Mouse (Mus musculus) myocyte (in vitro differentiated cells): ENCODE results near the gene B3galnt2. TPM values are rescaled to one million over a fixed set of nuclear protein-coding genes. Genes with fewer than 3 reads are reported as not detected.

Experiments used
- H3K27me3 ChIP-seq: one replicate; pipeline ENCODE4 v1.6.1; 2011; ENCODE audit not compliant: control insufficient read depth, insufficient read depth, insufficient read length
- H3K36me3 ChIP-seq: one replicate; pipeline ENCODE4 v1.6.1; 2011; ENCODE audit not compliant: control insufficient read depth, insufficient read depth
- H3K4me2 ChIP-seq: one replicate; pipeline ENCODE4 v1.6.1; 2011; ENCODE audit warnings: low read depth, control low read depth
- H3K4me3 ChIP-seq: one replicate; pipeline ENCODE4 v1.5.1; 2011; ENCODE audit warnings: mild to moderate bottlenecking, control low read depth, moderate library complexity
- H3K79me2 ChIP-seq: one replicate; pipeline ENCODE4 v1.6.1; 2011; ENCODE audit not compliant: control insufficient read depth, insufficient read depth
- H3ac ChIP-seq: one replicate; pipeline ENCODE4 v1.6.1; 2011; ENCODE audit not compliant: control insufficient read depth, insufficient read length
- CEBPB ChIP-seq: IDR thresholded peaks from 2 replicates; pipeline ENCODE4 v1.6.1; 2011; ENCODE audit warnings: mild to moderate bottlenecking, moderate library complexity; ENCODE audit not compliant: poor library complexity, insufficient read depth, severe bottlenecking
- E2F4 ChIP-seq: IDR thresholded peaks from one replicate; pipeline ENCODE4 v1.6.1; 2011; ENCODE audit warnings: mild to moderate bottlenecking, control low read depth, moderate library complexity; ENCODE audit not compliant: insufficient read depth
- MAX ChIP-seq: IDR thresholded peaks from one replicate; pipeline ENCODE4 v1.6.1; 2011; ENCODE audit warnings: low read depth, mild to moderate bottlenecking, control low read depth
- MYOD1 ChIP-seq, 3 experiments: IDR thresholded peaks; one replicate each; pipeline ENCODE4 v1.6.1; 2011; ENCODE audit warnings: control low read depth in 2 of 3, low read depth in 2 of 3, mild to moderate bottlenecking in 2 of 3, moderate library complexity in 1 of 3; ENCODE audit not compliant: insufficient read length in 2 of 3, control insufficient read depth in 1 of 3
- MYOG ChIP-seq, 3 experiments: IDR thresholded peaks; one replicate each; pipeline ENCODE4 v1.6.1; 2011; ENCODE audit warnings: control low read depth in 2 of 3, low read depth in 2 of 3, mild to moderate bottlenecking in 2 of 3; ENCODE audit not compliant: insufficient read length in 2 of 3, control insufficient read depth in 1 of 3, insufficient read depth in 1 of 3
- POLR2A ChIP-seq: IDR thresholded peaks from one replicate; pipeline ENCODE4 v1.6.1; 2011; ENCODE audit warnings: low read depth, mild to moderate bottlenecking, control low read depth, moderate library complexity; ENCODE audit not compliant: insufficient read length
- POLR2AphosphoS2 ChIP-seq: IDR thresholded peaks from one replicate; pipeline ENCODE4 v1.6.1; 2011; ENCODE audit warnings: low read depth, control low read depth; ENCODE audit not compliant: insufficient read length
- REST ChIP-seq: IDR thresholded peaks from one replicate; pipeline ENCODE4 v1.6.1; 2011; ENCODE audit warnings: mild to moderate bottlenecking, control low read depth, moderate library complexity; ENCODE audit not compliant: insufficient read depth, insufficient read length
- SRF ChIP-seq: IDR thresholded peaks from one replicate; pipeline ENCODE4 v1.6.1; 2011; ENCODE audit warnings: low read depth; ENCODE audit not compliant: control insufficient read depth, insufficient read length
- TCF12 ChIP-seq: IDR thresholded peaks from one replicate; pipeline ENCODE4 v1.6.1; 2011; ENCODE audit warnings: mild to moderate bottlenecking, control low read depth; ENCODE audit not compliant: poor library complexity, insufficient read depth, severe bottlenecking
- TCF3 ChIP-seq: IDR thresholded peaks from one replicate; pipeline ENCODE4 v1.6.1; 2011; ENCODE audit warnings: low read depth, control low read depth; ENCODE audit not compliant: insufficient read length
- USF1 ChIP-seq: IDR thresholded peaks from one replicate; pipeline ENCODE4 v1.6.1; 2011; ENCODE audit warnings: low read depth, mild to moderate bottlenecking, control low read depth, moderate library complexity
- polyA plus RNA-seq: library from polyadenylated mRNA; unstranded; fragments of >200 nt; fragmentation: generic; extraction: Trizol; gene quantifications from one replicate; pipeline ENCODE4 v1.2.1, GENCODE M21; 2012; ENCODE audit warnings: missing spikeins

B3galnt2 gene
- polyA plus RNA-seq, 1 experiment: 22.4 TPM

- Histone ChIP-seq H3K27me3 (no peaks in the 10 kb centered on the region), H3K4me3 (no peak overlapping the region), H3K79me2 (no peaks in the 10 kb centered on the region), H3K4me2 (no peak overlapping the region), H3ac (no peak overlapping the region), H3K36me3 (peaks cover 21% of the 10 kb centered on the region)
- TF ChIP-seq POLR2A (no peak), POLR2AphosphoS2 (no peak), MYOD1 (IDR thresholded peaks at IDR 0.05; ENCODE audit: control insufficient read depth in 1 of 3, insufficient read length in 2 of 3, low read depth in 2 of 3) (no peak), TCF3 (no peak)
Observed at GRCm38 (mm10) chr13:13983523-13983922, 29.3 kb downstream of the B3galnt2 start.

DNA sequence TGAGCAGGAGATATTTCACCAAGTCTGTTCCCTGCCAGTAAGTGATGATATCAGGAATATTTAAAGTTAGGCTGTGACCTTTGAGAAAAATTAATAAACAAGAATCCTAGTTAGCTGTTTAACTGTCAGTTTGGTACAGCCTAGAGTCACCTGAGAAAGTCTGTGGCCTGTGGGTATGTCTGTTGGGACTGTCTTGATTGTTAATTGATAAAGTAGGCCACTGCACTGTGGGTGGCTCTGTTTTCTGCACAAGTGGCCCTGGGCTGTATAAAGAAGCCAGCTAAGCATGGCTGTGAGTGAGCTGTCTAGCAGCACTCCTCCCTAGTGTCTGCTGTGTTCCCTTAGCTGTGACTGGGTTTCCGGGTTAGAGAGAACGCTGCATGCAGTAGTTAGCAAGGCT lies 34.9 kb downstream of the B3galnt2 start:
- no peak overlapping the region for H3K4me2 ChIP-seq
- H3K27me3 ChIP-seq: no peaks in the 10 kb centered on the region
- H3K36me3 ChIP-seq: peaks cover 29% of the 10 kb centered on the region
- no peak overlapping the region for H3K4me3 ChIP-seq
- TF ChIP-seq USF1 (no peak), REST (no peak), CEBPB (no peak)
- H3ac ChIP-seq: no peak overlapping the region
- no peaks in the 10 kb centered on the region for H3K79me2 ChIP-seq

DNA sequence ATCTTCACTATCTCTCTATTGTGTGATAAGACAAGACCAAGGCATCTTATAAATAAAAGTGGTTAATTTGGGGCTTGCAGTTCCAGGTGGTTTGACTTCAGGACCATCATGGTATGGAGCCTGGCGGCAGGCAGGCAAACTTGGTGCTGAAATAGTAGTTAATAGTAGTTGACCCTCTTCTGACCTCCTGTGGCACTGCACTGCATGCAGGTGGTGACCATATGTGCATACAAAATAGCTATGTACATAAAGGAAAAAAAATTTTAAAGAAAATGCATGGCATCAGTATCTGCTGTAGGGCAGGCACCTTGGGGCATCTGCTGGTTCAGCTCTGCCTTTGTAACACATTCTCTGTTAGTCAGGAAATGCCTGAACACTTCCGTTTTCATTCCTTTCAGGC lies 36.1 kb downstream of the B3galnt2 start:
- Histone ChIP-seq H3K79me2 (no peaks in the 10 kb centered on the region), H3K36me3 (peaks cover 34% of the 10 kb centered on the region), H3K4me3 (no peak overlapping the region), H3ac (no peak overlapping the region), H3K4me2 (no peak overlapping the region), H3K27me3 (no peaks in the 10 kb centered on the region)
- TF ChIP-seq E2F4: no peak
- TF ChIP-seq REST: no peak
- TF ChIP-seq POLR2AphosphoS2: no peak
- no peak for TF ChIP-seq CEBPB
- TF ChIP-seq MYOG (IDR thresholded peaks at IDR 0.05; ENCODE audit: control insufficient read depth in 1 of 3, insufficient read depth in 1 of 3, insufficient read length in 2 of 3, low read depth in 2 of 3): no peak
- TF ChIP-seq TCF12: no peak
- no peak for TF ChIP-seq SRF
- no peak for TF ChIP-seq MYOD1 (IDR thresholded peaks at IDR 0.05; ENCODE audit: control insufficient read depth in 1 of 3, insufficient read length in 2 of 3, low read depth in 2 of 3)
- TF ChIP-seq MAX: no peak
- TF ChIP-seq TCF3: no peak
- TF ChIP-seq POLR2A: no peak

DNA sequence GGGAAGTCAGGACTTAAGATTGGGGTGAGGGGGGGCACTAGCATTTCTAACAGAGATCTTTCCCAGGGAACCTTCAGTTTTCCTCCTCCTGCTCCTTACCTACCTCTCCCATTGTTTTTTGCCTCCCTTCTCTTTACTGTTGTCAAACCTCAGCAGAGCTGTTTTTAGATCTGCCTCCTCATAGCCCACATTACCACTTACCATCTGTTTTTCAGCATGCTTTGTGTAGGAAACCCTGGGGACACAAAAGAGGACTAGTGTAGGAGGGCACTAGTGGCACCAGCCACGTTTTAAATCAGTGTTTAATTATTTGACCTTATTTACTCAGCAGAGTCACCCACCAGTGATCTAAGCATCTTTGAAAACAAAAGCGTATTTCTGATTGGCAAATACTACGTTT lies 38.8 kb downstream of the B3galnt2 start:
- TF ChIP-seq POLR2A (no peak), E2F4 (no peak), USF1 (no peak), MAX (no peak), MYOD1 (IDR thresholded peaks at IDR 0.05; ENCODE audit: control insufficient read depth in 1 of 3, insufficient read length in 2 of 3, low read depth in 2 of 3) (no peak), SRF (no peak), MYOG (IDR thresholded peaks at IDR 0.05; ENCODE audit: control insufficient read depth in 1 of 3, insufficient read depth in 1 of 3, insufficient read length in 2 of 3, low read depth in 2 of 3) (no peak), CEBPB (no peak), TCF3 (no peak), TCF12 (no peak), REST (no peak), POLR2AphosphoS2 (no peak)
- H3K27me3 ChIP-seq: no peaks in the 10 kb centered on the region
- H3K36me3 ChIP-seq: peaks cover 42% of the 10 kb centered on the region
- H3K79me2 ChIP-seq: no peaks in the 10 kb centered on the region
- no peak overlapping the region for H3ac ChIP-seq
- H3K4me3 ChIP-seq: no peak overlapping the region
- H3K4me2 ChIP-seq: no peak overlapping the region

DNA sequence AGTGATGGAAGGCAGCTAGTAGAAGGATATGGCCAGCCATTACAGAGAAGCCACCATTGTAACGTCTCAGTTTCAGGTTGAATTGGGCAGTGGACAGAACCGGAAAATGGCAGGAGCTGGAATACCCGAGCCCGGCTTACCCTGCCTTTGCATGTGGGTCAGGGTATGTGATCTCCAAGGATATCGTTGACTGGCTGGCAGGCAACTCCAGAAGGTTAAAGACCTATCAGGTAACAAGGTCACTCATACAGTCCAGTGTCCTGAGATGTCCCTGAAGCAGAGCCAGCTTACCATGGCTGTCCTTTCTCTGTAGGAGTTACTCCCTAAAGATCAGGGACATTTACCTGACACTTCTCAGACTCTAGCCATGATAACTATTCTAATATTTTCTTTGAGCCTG lies 40.8 kb downstream of the B3galnt2 start:
- no peak for TF ChIP-seq TCF12
- TF ChIP-seq REST: no peak
- TF ChIP-seq USF1: no peak
- TF ChIP-seq MYOD1 (IDR thresholded peaks at IDR 0.05; ENCODE audit: control insufficient read depth in 1 of 3, insufficient read length in 2 of 3, low read depth in 2 of 3): no peak
- no peak for TF ChIP-seq POLR2A
- no peak for TF ChIP-seq POLR2AphosphoS2
- no peak for TF ChIP-seq E2F4
- no peak for TF ChIP-seq TCF3
- no peak for TF ChIP-seq MAX
- Histone ChIP-seq H3ac (no peak overlapping the region), H3K4me2 (no peak overlapping the region), H3K27me3 (no peaks in the 10 kb centered on the region), H3K36me3 (peaks cover 54% of the 10 kb centered on the region), H3K4me3 (no peak overlapping the region), H3K79me2 (no peaks in the 10 kb centered on the region)
